Mouse (Mus musculus) spleen, adult 2 months (tissue): Measurements from ENCODE around the gene Cox14.

Source experiments
- CTCF ChIP-seq: fragments of 200-500 bp; IDR thresholded peaks from 2 replicates; pipeline ENCODE4 v1.5.1; 2011; ENCODE audit warnings: mild to moderate bottlenecking, inconsistent platforms; ENCODE audit not compliant: insufficient read depth, insufficient read length, insufficient replicate concordance; ENCODE audit errors: extremely low read depth
- POLR2A ChIP-seq: fragments of 200-500 bp; IDR thresholded peaks from 2 replicates; pipeline ENCODE4 v1.6.1; 2011; ENCODE audit warnings: low read depth, low read length, inconsistent platforms

DNA sequence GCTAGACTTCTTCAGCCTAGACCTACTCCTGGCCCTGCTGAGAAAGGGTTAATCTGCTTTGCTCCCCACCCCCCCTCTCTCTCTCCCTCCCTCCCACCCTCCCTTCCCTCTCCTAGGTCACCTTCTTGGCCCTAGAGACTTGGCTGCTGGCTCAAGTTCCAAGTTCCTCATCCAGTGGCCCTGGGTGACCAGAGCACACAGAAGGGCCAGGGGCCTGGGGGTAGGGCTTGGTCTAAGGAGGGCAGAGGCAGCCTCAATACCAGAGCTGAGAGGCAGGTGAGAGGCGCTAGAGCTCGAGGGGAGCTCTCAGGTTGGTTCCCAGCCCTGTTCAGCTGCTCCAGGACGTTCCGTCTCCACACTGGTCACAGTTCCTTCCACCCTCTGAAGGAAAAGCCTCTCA, 34.5 kb upstream of the Cox14 start:
- no peak for TF ChIP-seq POLR2A
- no peak for TF ChIP-seq CTCF
